Mouse (Mus musculus) bone marrow, adult 2 months (tissue): Measurements from ENCODE around the gene Epb41. TPM values are rescaled to one million over a fixed set of nuclear protein-coding genes. Genes with fewer than 3 reads are reported as not detected.

Experiments used
- H3K27ac ChIP-seq: fragments of 200-500 bp; 2 replicates; pipeline ENCODE4 v1.5.1; 2012; ENCODE audit warnings: low read depth, mild to moderate bottlenecking, control low read depth, inconsistent platforms, low read length; ENCODE audit not compliant: control insufficient read depth, poor library complexity, insufficient read depth
- H3K4me1 ChIP-seq: fragments of 200-500 bp; 2 replicates; pipeline ENCODE4 v1.6.1; 2011; ENCODE audit warnings: low read length; ENCODE audit not compliant: control insufficient read depth, insufficient read depth
- H3K4me3 ChIP-seq: fragments of 200-500 bp; replicated peaks from 2 replicates; pipeline ENCODE3; 2011; ENCODE audit warnings: mild to moderate bottlenecking, low read depth, low read length, control low read depth; ENCODE audit not compliant: control insufficient read depth
- CTCF ChIP-seq: fragments of 200-500 bp; IDR thresholded peaks from 2 replicates; pipeline ENCODE4 v1.5.1; 2011; ENCODE audit warnings: low read length, control low read depth; ENCODE audit not compliant: control insufficient read depth, insufficient read depth
- POLR2A ChIP-seq: fragments of 200-500 bp; IDR thresholded peaks from 2 replicates; pipeline ENCODE4 v1.6.1; 2011; ENCODE audit warnings: low read depth, mild to moderate bottlenecking, control low read depth, low read length, borderline replicate concordance; ENCODE audit not compliant: control insufficient read depth
- WGBS: fragments of 180-500 bp; shearing (Covaris S2); methylation state at CpG from one replicate; pipeline ENCODE4 v1.1.7; 2018; 5-methylcytosine and 5-hydroxymethylcytosine counted together
- polyA plus RNA-seq: library from polyadenylated mRNA; stranded (reverse); fragments of >200 nt; gene quantifications from 2 replicates; pipeline ENCODE4 v1.2.4, GENCODE M21; 2011; ENCODE audit warnings: low replicate concordance; ENCODE audit not compliant: missing spikeins, insufficient read depth, insufficient read length

Gene Epb41
- polyA plus RNA-seq, 1 experiment: 298 TPM

DNA sequence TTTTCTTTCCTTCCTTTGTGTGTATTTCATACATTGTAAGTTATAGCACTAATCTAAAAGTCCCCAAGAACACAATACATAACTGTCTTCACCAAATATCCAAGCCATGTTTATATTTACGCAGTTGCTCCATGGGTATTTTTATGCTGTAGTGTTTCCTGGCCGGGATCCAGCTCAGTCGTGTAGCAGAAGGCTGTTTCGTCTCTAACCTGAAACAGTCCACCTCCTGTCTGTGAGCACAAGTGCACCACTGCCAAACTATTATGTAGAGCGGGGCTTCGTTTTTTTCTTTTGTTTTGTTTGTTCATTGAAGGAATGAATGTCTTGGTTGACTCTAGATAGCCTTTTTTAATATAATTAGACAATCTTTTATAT lies 176.0 kb downstream of the Epb41 start:
- no peak overlapping the region for H3K4me3 ChIP-seq
- TF ChIP-seq POLR2A (no peak), CTCF (no peak)
- H3K4me1 ChIP-seq: no peaks in the 10 kb centered on the region
- 89% methylated on average over 6 of the region's 6 CpGs for WGBS
- no peak overlapping the region for H3K27ac ChIP-seq

DNA sequence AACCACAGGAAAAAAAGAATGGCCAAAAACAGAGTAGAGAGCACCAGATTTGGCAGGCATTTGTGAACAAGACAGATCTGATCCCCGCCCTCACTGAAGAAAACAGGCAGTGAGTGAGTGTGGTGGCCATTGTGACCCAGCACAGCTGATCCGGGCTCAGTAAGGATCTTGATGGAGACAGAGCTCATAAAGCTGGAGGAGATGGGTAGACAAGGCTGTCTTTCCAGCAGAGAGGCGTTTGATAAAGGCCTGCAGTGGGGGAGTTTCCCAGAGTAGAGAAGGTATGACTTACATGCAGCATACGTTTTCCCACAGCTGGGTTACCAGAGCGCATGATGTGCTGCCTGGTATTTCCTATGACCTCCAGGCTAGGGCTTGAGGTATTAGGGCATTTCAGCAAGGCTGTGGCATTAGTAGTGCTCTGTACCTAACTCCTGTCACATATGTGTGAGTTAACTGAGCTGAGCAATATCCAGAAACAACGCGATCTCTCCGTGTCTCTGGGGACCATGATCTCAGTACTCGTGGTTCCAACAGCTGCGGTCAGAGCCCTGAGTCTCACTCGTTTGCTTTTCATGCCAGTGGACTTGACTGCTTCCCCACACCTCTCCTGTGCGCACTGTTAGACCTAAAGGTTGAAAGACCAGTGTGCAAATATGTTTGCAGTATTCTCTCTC lies 176.5 kb downstream of the Epb41 start:
- no peak overlapping the region for H3K4me3 ChIP-seq
- no peaks in the 10 kb centered on the region for H3K4me1 ChIP-seq
- 92% methylated on average over 12 of the region's 12 CpGs for WGBS
- H3K27ac ChIP-seq: no peak overlapping the region
- TF ChIP-seq POLR2A: no peak
- TF ChIP-seq CTCF: no peak

DNA sequence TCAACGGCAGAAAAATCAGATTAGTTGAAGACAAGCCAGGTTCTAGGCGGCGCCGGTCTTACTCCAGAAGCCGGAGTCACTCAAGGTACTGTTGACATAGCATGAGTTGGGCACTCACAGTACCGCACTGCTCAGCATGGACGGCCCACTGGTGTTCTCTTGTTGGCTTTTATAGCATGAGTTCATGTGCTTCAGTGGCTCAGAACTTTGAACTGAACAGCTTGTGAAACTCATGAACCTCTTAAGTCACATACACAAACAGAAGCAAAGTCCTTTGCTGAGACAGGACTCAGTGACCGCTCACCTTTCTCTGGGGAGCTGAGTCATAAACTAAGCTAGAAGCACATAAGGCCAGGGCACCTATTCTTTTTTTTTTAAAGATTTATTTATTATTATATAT lies 177.3 kb downstream of the Epb41 start:
- Histone ChIP-seq H3K27ac (no peak overlapping the region), H3K4me3 (no peak overlapping the region), H3K4me1 (no peaks in the 10 kb centered on the region)
- TF ChIP-seq CTCF: no peak
- TF ChIP-seq POLR2A: no peak
- WGBS: 97% methylated on average over 8 of the region's 8 CpGs

DNA sequence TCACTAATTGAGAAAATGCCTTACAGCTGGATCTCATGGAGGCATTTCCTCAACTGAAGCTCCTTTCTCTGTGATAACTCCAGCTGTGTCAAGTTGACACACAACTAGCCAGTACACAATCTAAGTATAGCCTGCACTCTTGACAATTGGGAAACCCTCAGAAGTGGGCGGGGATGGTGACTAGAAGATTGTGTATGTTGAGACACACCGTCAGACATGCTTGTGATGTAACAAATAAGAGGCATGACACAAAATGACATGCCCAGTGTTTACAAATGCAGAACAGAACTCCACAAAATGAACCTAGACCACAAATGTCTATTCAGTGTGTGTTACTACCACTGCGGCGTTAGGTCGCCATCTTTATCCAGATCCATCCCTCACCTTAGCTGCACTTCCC lies 178.0 kb downstream of the Epb41 start:
- Histone ChIP-seq H3K4me1 (no peaks in the 10 kb centered on the region), H3K27ac (no peak overlapping the region), H3K4me3 (no peak overlapping the region)
- TF ChIP-seq CTCF (no peak), POLR2A (no peak)
- 84% methylated on average over 5 of the region's 5 CpGs for WGBS

DNA sequence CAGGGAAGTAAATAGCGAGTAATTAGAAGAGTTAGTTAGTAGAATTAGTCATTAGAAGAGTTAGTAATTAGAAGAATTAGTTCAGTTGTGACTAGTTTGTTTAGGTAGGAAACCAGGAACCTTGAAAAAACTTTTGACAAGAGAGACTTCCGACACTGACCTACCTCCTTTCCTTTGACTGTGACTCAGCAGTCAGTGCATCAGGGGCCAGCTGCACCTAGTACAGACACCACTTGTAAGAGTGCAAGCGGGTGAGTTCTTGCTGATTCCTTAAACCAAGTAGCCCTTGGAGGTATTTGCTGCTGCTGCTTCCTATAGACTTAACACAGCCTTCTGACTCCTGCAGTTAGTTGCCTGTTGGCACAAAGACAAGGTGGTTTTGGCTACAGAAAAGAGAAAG lies 184.4 kb downstream of the Epb41 start:
- Histone ChIP-seq H3K4me3 (no peak overlapping the region), H3K27ac (no peak overlapping the region), H3K4me1 (no peaks in the 10 kb centered on the region; the same call in 1 of the 2 replicates)
- no peak for TF ChIP-seq POLR2A
- no peak for TF ChIP-seq CTCF
- WGBS: 39% methylated on average over 3 of the region's 3 CpGs

DNA sequence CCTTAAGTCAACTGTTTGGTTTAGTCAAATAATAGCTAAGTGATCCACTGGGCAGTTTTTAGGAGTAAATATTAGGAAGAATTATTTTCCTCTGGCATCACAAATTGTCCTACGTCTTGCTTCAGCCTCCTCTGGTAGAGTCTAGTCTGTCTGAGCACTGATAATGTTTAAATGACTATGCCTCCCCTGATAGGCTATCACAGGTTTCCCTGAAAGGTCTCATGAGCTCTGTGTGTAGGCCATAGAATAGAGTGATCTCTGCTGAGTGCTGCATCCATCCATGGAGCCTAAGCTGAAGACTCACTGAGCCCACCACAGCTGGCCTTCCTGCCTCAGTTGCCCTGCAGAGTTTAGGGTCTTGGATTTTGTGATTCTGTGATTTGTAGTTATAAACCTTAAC lies 186.6 kb downstream of the Epb41 start:
- TF ChIP-seq CTCF (no peak), POLR2A (no peak)
- H3K27ac ChIP-seq: no peak overlapping the region

DNA sequence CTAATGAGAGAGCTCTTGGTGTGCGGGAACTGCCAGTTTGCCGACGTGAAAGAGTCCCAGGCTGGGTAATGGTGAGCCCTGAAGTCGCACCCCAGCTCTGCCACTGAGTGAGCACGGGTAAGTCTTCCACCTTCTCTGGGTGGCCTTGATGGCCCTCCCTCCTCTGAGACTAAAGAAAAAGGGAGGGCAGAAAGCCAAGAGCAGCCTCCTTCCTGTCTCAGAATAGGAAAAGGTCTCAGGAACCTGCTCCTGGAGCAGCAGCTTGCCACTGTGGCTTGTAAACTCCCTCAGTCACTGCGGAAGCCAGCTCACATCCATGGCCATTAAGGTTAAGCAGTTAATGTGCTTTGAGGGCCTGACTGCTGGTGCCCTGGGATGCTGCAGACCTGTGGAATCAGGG lies 189.7 kb downstream of the Epb41 start:
- Histone ChIP-seq H3K4me3 (no peak overlapping the region), H3K4me1 (no peaks in the 10 kb centered on the region; the same call in 1 of the 2 replicates), H3K27ac (no peak overlapping the region)
- WGBS: 81% methylated on average over 6 of the region's 6 CpGs
- TF ChIP-seq CTCF (no peak), POLR2A (no peak)

More for the DNA sequence above, 186.6 kb downstream of the Epb41 start:
- Histone ChIP-seq H3K4me1 (no peaks in the 10 kb centered on the region; the same call in 1 of the 2 replicates), H3K4me3 (no peak overlapping the region)
- 58% methylated on average over 1 of the region's 1 CpGs for WGBS

DNA sequence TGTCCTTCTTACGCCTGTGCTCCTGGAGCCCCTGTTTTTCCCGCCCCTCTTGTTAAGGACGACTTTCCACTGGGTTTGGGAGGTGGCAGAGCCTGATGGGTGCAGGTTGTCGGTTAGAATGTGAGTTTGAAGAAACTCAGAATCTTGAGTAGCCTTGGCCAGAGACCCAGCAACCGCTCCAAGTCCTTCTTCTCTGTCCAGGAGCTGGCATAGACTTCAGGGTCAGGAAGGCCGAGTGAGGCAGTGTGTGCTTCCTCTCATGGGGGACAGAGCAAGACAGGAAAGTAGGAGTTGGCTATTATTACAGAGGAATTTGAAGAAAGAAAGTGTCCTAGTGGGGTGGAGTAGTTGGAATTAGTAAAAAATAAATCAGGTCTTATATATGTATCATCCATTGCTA lies 191.6 kb downstream of the Epb41 start:
- Histone ChIP-seq H3K4me1 (no peaks in the 10 kb centered on the region; the same call in 1 of the 2 replicates), H3K4me3 (no peak overlapping the region), H3K27ac (no peak overlapping the region)
- 79% methylated on average over 6 of the region's 6 CpGs for WGBS
- TF ChIP-seq CTCF (no peak), POLR2A (no peak)

DNA sequence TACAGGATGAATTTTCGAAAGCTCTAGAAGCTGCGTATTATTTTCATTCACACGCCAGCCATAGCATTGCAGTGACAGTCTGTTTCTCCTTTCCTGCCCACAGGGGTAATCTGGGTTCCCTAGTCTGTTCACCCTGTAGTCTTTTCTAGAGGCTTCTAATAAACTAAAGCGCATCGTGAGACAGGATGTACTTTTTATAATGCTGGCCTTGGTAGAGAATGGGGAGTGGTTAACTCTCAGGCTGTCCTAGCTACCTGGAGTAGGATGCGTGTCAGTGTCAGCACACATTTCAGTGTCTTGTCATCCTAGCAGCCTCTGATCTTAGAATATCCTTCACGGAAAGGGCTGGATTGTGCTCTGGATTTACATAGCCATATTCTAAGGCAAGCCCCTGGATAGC lies 193.8 kb downstream of the Epb41 start:
- WGBS: 68% methylated on average over 7 of the region's 7 CpGs
- H3K27ac ChIP-seq: no peak overlapping the region
- H3K4me1 ChIP-seq: no peaks in the 10 kb centered on the region
- TF ChIP-seq CTCF (no peak), POLR2A (no peak)
- H3K4me3 ChIP-seq: no peak overlapping the region
